Mouse (Mus musculus): ENCODE data around the gene E2f8. TPM values are rescaled to one million over a fixed set of nuclear protein-coding genes. Genes with fewer than 3 reads are reported as not detected.

Gene E2f8
- polyA plus RNA-seq, 1 experiment from 2014 or later: 29.1 TPM

- ATAC-seq (replicated peaks; ENCODE audit: low FRiP score) (no peak), DNase-seq (ENCODE audit: low spot score) (no peak)
- Histone ChIP-seq H3K4me3 (ENCODE audit: low read depth, low read length) (no peak overlapping the region), H3K9me3 (ENCODE audit: control insufficient read depth, low read length) (no peaks in the 10 kb centered on the region), H3K27ac (ENCODE audit: low read depth, low read length) (no peak overlapping the region), H3K36me3 (ENCODE audit: control insufficient read depth, insufficient read depth, low read length) (no peaks in the 10 kb centered on the region), H3K4me1 (replicated peaks; ENCODE audit: control insufficient read depth, insufficient read depth, low read length) (0 out of 2 replicates have a peak, but pooled peaks cover 3% of the 10 kb centered on the region), H3K9ac (ENCODE audit: low read length) (no peak overlapping the region), H3K4me2 (ENCODE audit: low read depth, low read length, severe bottlenecking) (no peak overlapping the region), H3K27me3 (ENCODE audit: control insufficient read depth, insufficient read depth, low read length) (no peaks in the 10 kb centered on the region)
- WGBS: 91% methylated on average over 5 of the region's 5 CpGs
Measured at GRCm38 (mm10) chr7:48843541-48843940, 37.9 kb downstream of the E2f8 start.

- Histone ChIP-seq H3K27ac (ENCODE audit: low read depth, low read length) (no peak overlapping the region), H3K4me3 (ENCODE audit: low read depth, low read length) (no peak overlapping the region), H3K4me1 (replicated peaks; ENCODE audit: control insufficient read depth, insufficient read depth, low read length) (no peaks in the 10 kb centered on the region), H3K36me3 (ENCODE audit: control insufficient read depth, insufficient read depth, low read length) (no peaks in the 10 kb centered on the region), H3K4me2 (ENCODE audit: low read depth, low read length, severe bottlenecking) (no peak overlapping the region), H3K9me3 (ENCODE audit: control insufficient read depth, low read length) (no peaks in the 10 kb centered on the region), H3K9ac (ENCODE audit: low read length) (no peak overlapping the region), H3K27me3 (ENCODE audit: control insufficient read depth, insufficient read depth, low read length) (no peaks in the 10 kb centered on the region)
- 79% methylated on average over 3 of the region's 3 CpGs for WGBS
- ATAC-seq (replicated peaks; ENCODE audit: low FRiP score) (no peak), DNase-seq (ENCODE audit: low spot score) (no peak)
Measured at GRCm38 (mm10) chr7:48842353-48842752, 39.0 kb downstream of the E2f8 start.

DNA sequence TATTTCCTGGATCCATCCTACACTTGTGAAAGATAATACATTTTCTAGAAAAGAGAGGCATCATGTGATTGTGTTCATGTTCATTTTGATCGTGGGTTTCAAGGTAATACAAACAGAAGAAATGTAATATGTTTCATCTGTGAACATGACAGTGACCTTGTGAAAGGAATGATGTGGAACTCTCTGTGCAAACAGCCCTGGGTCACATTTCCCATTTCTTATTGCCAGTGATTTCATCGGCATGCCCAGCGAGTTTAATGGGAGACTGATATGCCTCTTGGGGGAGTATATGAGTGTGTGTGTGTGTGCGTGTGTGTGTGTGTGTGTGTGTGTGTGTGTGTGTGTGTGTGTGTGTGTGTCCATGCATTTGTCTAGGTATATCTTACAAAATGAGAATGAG is 39.9 kb downstream of the E2f8 start:
- no peak overlapping the region for H3K4me2 ChIP-seq (ENCODE audit: low read depth, low read length, severe bottlenecking)
- ATAC-seq (replicated peaks; ENCODE audit: low FRiP score): no peak
- H3K27ac ChIP-seq (ENCODE audit: low read depth, low read length): no peak overlapping the region
- 82% methylated on average over 4 of the region's 4 CpGs for WGBS
- no peak overlapping the region for H3K4me3 ChIP-seq (ENCODE audit: low read depth, low read length)
- H3K4me1 ChIP-seq (replicated peaks; ENCODE audit: control insufficient read depth, insufficient read depth, low read length): no peaks in the 10 kb centered on the region
- no peaks in the 10 kb centered on the region for H3K9me3 ChIP-seq (ENCODE audit: control insufficient read depth, low read length)
- no peak overlapping the region for H3K9ac ChIP-seq (ENCODE audit: low read length)
- no peaks in the 10 kb centered on the region for H3K36me3 ChIP-seq (ENCODE audit: control insufficient read depth, insufficient read depth, low read length)
- H3K27me3 ChIP-seq (ENCODE audit: control insufficient read depth, insufficient read depth, low read length): no peaks in the 10 kb centered on the region
- no peak for DNase-seq (ENCODE audit: low spot score)

GRCm38 (mm10) chr7:48840545-48840944 is 40.9 kb downstream of the E2f8 start:
- no peak overlapping the region for H3K4me3 ChIP-seq (ENCODE audit: low read depth, low read length)
- H3K4me2 ChIP-seq (ENCODE audit: low read depth, low read length, severe bottlenecking): no peak overlapping the region
- no peaks in the 10 kb centered on the region for H3K9me3 ChIP-seq (ENCODE audit: control insufficient read depth, low read length)
- H3K4me1 ChIP-seq (replicated peaks; ENCODE audit: control insufficient read depth, insufficient read depth, low read length): no peaks in the 10 kb centered on the region
- H3K36me3 ChIP-seq (ENCODE audit: control insufficient read depth, insufficient read depth, low read length): no peaks in the 10 kb centered on the region
- H3K27me3 ChIP-seq (ENCODE audit: control insufficient read depth, insufficient read depth, low read length): no peaks in the 10 kb centered on the region
- no peak overlapping the region for H3K27ac ChIP-seq (ENCODE audit: low read depth, low read length)
- DNase-seq (ENCODE audit: low spot score) (no peak), ATAC-seq (replicated peaks; ENCODE audit: low FRiP score) (no peak)
- 83% methylated on average over 2 of the region's 2 CpGs for WGBS
- H3K9ac ChIP-seq (ENCODE audit: low read length): no peak overlapping the region

GRCm38 (mm10) chr7:48838434-48838833 is 43.0 kb downstream of the E2f8 start:
- Histone ChIP-seq H3K27ac (ENCODE audit: low read depth, low read length) (no peak overlapping the region), H3K4me3 (ENCODE audit: low read depth, low read length) (no peak overlapping the region), H3K36me3 (ENCODE audit: control insufficient read depth, insufficient read depth, low read length) (no peaks in the 10 kb centered on the region), H3K27me3 (ENCODE audit: control insufficient read depth, insufficient read depth, low read length) (no peaks in the 10 kb centered on the region), H3K9me3 (ENCODE audit: control insufficient read depth, low read length) (no peaks in the 10 kb centered on the region), H3K4me1 (replicated peaks; ENCODE audit: control insufficient read depth, insufficient read depth, low read length) (peaks cover 4% of the 10 kb centered on the region; the same call in 1 of the 2 replicates), H3K9ac (ENCODE audit: low read length) (no peak overlapping the region), H3K4me2 (ENCODE audit: low read depth, low read length, severe bottlenecking) (no peak overlapping the region)
- WGBS: 70% methylated on average over 2 of the region's 2 CpGs
- ATAC-seq (replicated peaks; ENCODE audit: low FRiP score): no peak
- DNase-seq (ENCODE audit: low spot score): no peak

- H3K9ac ChIP-seq (ENCODE audit: low read length): no peak overlapping the region
- no peaks in the 10 kb centered on the region for H3K9me3 ChIP-seq (ENCODE audit: control insufficient read depth, low read length)
- no peak for DNase-seq (ENCODE audit: low spot score)
- no peaks in the 10 kb centered on the region for H3K27me3 ChIP-seq (ENCODE audit: control insufficient read depth, insufficient read depth, low read length)
- 90% methylated on average over 6 of the region's 6 CpGs for WGBS
- H3K4me2 ChIP-seq (ENCODE audit: low read depth, low read length, severe bottlenecking): no peak overlapping the region
- no peak overlapping the region for H3K27ac ChIP-seq (ENCODE audit: low read depth, low read length)
- H3K4me1 ChIP-seq (replicated peaks; ENCODE audit: control insufficient read depth, insufficient read depth, low read length): peaks cover 4% of the 10 kb centered on the region; the same call in 1 of the 2 replicates
- ATAC-seq (replicated peaks; ENCODE audit: low FRiP score): no peak
- H3K4me3 ChIP-seq (ENCODE audit: low read depth, low read length): no peak overlapping the region
- no peaks in the 10 kb centered on the region for H3K36me3 ChIP-seq (ENCODE audit: control insufficient read depth, insufficient read depth, low read length)
Measured at GRCm38 (mm10) chr7:48836949-48837348, 44.4 kb downstream of the E2f8 start.

DNA sequence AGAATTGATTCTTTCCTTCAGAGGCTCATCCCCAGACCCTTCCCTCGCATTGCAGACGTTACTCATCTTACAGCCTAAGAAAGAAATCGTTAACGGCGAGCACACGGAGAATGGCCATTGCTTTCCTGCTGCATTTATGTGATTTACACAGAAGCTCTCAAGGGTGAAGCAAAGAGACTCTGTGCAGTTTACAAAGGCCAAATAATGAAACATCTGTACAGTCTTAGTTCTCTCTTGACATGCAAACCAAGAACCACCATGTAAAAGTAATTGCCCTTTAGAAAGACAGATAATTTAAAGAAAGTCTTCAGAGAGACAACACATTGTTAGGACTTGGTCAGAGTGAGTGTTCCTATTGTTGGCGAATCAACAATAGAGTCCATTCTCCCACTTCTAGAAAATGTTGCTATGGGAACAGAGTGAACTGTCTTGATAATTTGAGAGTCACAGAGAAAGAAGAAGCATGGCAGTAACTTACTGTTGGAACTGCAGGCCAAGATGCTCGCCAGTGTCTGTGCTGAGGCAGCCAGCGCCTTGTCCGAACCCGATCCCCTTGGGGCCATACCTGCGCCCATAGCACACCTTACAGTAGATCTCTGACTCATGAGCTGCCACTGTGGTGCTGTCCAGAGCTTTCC is 46.3 kb downstream of the E2f8 start:
- no peak overlapping the region for H3K4me2 ChIP-seq (ENCODE audit: low read depth, low read length, severe bottlenecking)
- no peaks in the 10 kb centered on the region for H3K36me3 ChIP-seq (ENCODE audit: control insufficient read depth, insufficient read depth, low read length)
- no peaks in the 10 kb centered on the region for H3K27me3 ChIP-seq (ENCODE audit: control insufficient read depth, insufficient read depth, low read length)
- ATAC-seq (replicated peaks; ENCODE audit: low FRiP score): 0 out of 2 replicates have a peak, but pooled peaks have one; percentile 21
- peaks cover 4% of the 10 kb centered on the region; the same call in 1 of the 2 replicates for H3K4me1 ChIP-seq (replicated peaks; ENCODE audit: control insufficient read depth, insufficient read depth, low read length)
- H3K27ac ChIP-seq (ENCODE audit: low read depth, low read length): no peak overlapping the region
- H3K9ac ChIP-seq (ENCODE audit: low read length): no peak overlapping the region
- no peaks in the 10 kb centered on the region for H3K9me3 ChIP-seq (ENCODE audit: control insufficient read depth, low read length)
- no peak overlapping the region for H3K4me3 ChIP-seq (ENCODE audit: low read depth, low read length)
- DNase-seq (ENCODE audit: low spot score): no peak
- WGBS: 61% methylated on average over 12 of the region's 12 CpGs

GRCm38 (mm10) chr7:48834371-48834970 is 46.9 kb downstream of the E2f8 start:
- H3K9me3 ChIP-seq (ENCODE audit: control insufficient read depth, low read length): no peaks in the 10 kb centered on the region
- H3K4me2 ChIP-seq (ENCODE audit: low read depth, low read length, severe bottlenecking): no peak overlapping the region
- ATAC-seq (replicated peaks; ENCODE audit: low FRiP score) (no peak), DNase-seq (ENCODE audit: low spot score) (no peak)
- H3K4me1 ChIP-seq (replicated peaks; ENCODE audit: control insufficient read depth, insufficient read depth, low read length): peaks cover 4% of the 10 kb centered on the region; the same call in 1 of the 2 replicates
- H3K27ac ChIP-seq (ENCODE audit: low read depth, low read length): no peak overlapping the region
- no peak overlapping the region for H3K9ac ChIP-seq (ENCODE audit: low read length)
- WGBS: 55% methylated on average over 4 of the region's 4 CpGs
- no peaks in the 10 kb centered on the region for H3K36me3 ChIP-seq (ENCODE audit: control insufficient read depth, insufficient read depth, low read length)
- H3K27me3 ChIP-seq (ENCODE audit: control insufficient read depth, insufficient read depth, low read length): no peaks in the 10 kb centered on the region
- no peak overlapping the region for H3K4me3 ChIP-seq (ENCODE audit: low read depth, low read length)

GRCm38 (mm10) chr7:48832735-48833134 is 48.7 kb downstream of the E2f8 start:
- Histone ChIP-seq H3K27ac (ENCODE audit: low read depth, low read length) (no peak overlapping the region), H3K9me3 (ENCODE audit: control insufficient read depth, low read length) (no peaks in the 10 kb centered on the region), H3K9ac (ENCODE audit: low read length) (no peak overlapping the region), H3K4me1 (replicated peaks; ENCODE audit: control insufficient read depth, insufficient read depth, low read length) (peaks cover 4% of the 10 kb centered on the region; the same call in 1 of the 2 replicates), H3K4me2 (ENCODE audit: low read depth, low read length, severe bottlenecking) (no peak overlapping the region), H3K4me3 (ENCODE audit: low read depth, low read length) (no peak overlapping the region), H3K27me3 (ENCODE audit: control insufficient read depth, insufficient read depth, low read length) (no peaks in the 10 kb centered on the region), H3K36me3 (ENCODE audit: control insufficient read depth, insufficient read depth, low read length) (peaks cover under 1% of the 10 kb centered on the region; the same call in 1 of the 2 replicates)
- WGBS: 93% methylated on average over 1 of the region's 1 CpGs
- ATAC-seq (replicated peaks; ENCODE audit: low FRiP score) (no peak), DNase-seq (ENCODE audit: low spot score) (no peak)

All from forebrain, embryonic 11.5 days (tissue).